Mouse (Mus musculus) T-helper 17 cell (primary cell): ENCODE data around the gene Clptm1l.

Experiments
- in situ Hi-C, 2 experiments: fragments of 300-600 bp; cut with MboI, MseI; formaldehyde crosslinking; loops; 1 replicate in 1 of 2; 2 replicates in 1 of 2; pipeline ENCODE4 v1.15.1; 2025; ENCODE audit warnings: high pct_unique_total_duplicates in 2 of 2

The Clptm1l gene

DNA sequence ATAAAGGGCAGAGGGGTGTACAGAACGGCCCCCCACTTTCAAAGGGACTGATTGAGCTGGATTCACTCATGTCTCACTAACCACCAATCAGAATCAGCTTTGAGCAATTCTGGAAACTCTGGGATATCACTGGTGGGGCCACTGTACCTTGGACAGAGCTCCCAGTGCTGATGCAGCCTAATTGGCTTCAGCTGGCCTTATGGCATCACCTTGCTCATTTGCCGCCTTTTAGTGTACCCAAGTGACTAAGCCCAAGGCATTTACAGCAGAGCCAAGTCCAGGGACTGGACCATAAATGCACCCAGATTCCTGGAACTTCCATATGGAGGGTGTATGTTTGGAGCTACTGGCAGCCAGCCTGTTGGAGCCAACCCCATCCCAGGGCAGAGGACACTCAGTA lies 55.1 kb downstream of the Clptm1l start:
- in situ Hi-C loops, result no loop called here

- in situ Hi-C loops, result no loop called here
These were observed 56.4 kb downstream of the Clptm1l start for GRCm38 (mm10) chr13:73660163-73660695.
